Mouse (Mus musculus) kidney, embryonic 16.5 days (tissue): ENCODE results near the gene Optc. TPM values are rescaled to one million over a fixed set of nuclear protein-coding genes. Genes with fewer than 3 reads are reported as not detected.

Experiments
- ATAC-seq: fragments of 200-750 bp; cut with Nextera tagmentation; 2 replicates; pipeline ENCODE4 v1.8.0; 2017; ENCODE audit warnings: moderate TSS enrichment; ENCODE audit not compliant: low FRiP score, low TSS enrichment
- H3K27ac ChIP-seq: fragments of 300-500 bp; sonication (generic); 2 replicates; pipeline ENCODE4 v1.5.1; 2014; ENCODE audit warnings: low read length
- H3K27me3 ChIP-seq: fragments of 300-500 bp; sonication (generic); 2 replicates; pipeline ENCODE4 v1.6.1; 2014; ENCODE audit warnings: low read length, control low read depth, mixed read lengths; ENCODE audit not compliant: insufficient read depth
- H3K36me3 ChIP-seq: fragments of 300-500 bp; sonication (generic); 2 replicates; pipeline ENCODE4 v1.6.1; 2014; ENCODE audit warnings: low read length, control low read depth, mixed read lengths; ENCODE audit not compliant: insufficient read depth
- H3K4me1 ChIP-seq: fragments of 300-500 bp; sonication (generic); 2 replicates; pipeline ENCODE4 v1.6.1; 2014; ENCODE audit warnings: low read length, control low read depth, mixed read lengths; ENCODE audit not compliant: insufficient read depth
- H3K4me2 ChIP-seq: fragments of 300-500 bp; sonication (generic); replicated peaks from 2 replicates; pipeline ENCODE4 v1.6.1; 2014; ENCODE audit warnings: low read depth, low read length
- H3K4me3 ChIP-seq: fragments of 300-500 bp; sonication (generic); 2 replicates; pipeline ENCODE4 v1.5.1; 2014; ENCODE audit warnings: mild to moderate bottlenecking, low read length
- H3K9ac ChIP-seq: fragments of 300-500 bp; sonication (generic); replicated peaks from 2 replicates; pipeline ENCODE4 v1.6.1; 2014; ENCODE audit warnings: low read length
- H3K9me3 ChIP-seq: fragments of 300-500 bp; sonication (generic); 2 replicates; pipeline ENCODE4 v1.6.1; 2016; ENCODE audit warnings: low read length, control low read depth
- WGBS: fragments of 180-500 bp; shearing (Covaris S2); extraction: QIAGEN DNeasy Blood & Tissue Kit; methylation state at CpG from one replicate; pipeline ENCODE4 v1.1.7; 2014; 5-methylcytosine and 5-hydroxymethylcytosine counted together
- polyA plus RNA-seq: library from polyadenylated mRNA; unstranded; fragments of >200 nt; fragmentation: Nextera tagmentation; extraction: Ambion mirVana; gene quantifications from 2 replicates; pipeline ENCODE4 v1.2.1, GENCODE M21; 2015

The Optc gene
- polyA plus RNA-seq, 1 experiment from 2014 or later: 0.47 TPM

- Histone ChIP-seq H3K27ac (peak overlapping the region; percentile 84), H3K4me1 (peaks cover 18% of the 10 kb centered on the region), H3K27me3 (no peaks in the 10 kb centered on the region), H3K36me3 (no peaks in the 10 kb centered on the region), H3K4me3 (peak overlapping the region; percentile 48), H3K9me3 (no peaks in the 10 kb centered on the region), H3K4me2 (peak overlapping the region; percentile 89), H3K9ac (peak overlapping the region; percentile 71)
- 8% methylated on average over 27 of the region's 27 CpGs for WGBS
- ATAC-seq: peak; percentile 32
Observed at GRCm38 (mm10) chr1:133908659-133909575, 1.1 kb upstream of the Optc start.

DNA sequence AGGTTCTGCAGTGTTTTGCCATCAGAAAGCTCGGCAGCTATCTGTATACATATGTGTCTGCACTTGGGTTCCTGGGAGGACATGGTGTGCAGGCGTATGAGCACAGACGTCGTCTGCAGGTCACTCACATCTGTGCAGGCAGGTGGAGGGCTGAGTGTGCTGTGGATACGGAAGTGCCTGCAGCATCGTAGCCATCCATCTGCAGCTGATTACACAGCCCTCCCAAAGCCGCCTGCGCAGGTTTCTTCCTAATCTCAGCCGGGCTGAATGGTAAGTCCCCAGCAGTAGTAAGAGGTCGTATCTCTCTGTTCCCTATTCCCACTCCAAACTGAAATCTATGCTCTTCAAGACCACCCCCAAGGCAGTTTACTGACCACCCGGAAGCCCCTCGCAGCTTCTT is 1.4 kb downstream of the Optc start:
- Histone ChIP-seq H3K27ac (no peak overlapping the region), H3K4me1 (peaks cover 18% of the 10 kb centered on the region), H3K36me3 (no peaks in the 10 kb centered on the region), H3K9ac (no peak overlapping the region), H3K4me3 (no peak overlapping the region), H3K27me3 (0 out of 2 replicates have a peak, but pooled peaks cover 4% of the 10 kb centered on the region), H3K9me3 (no peaks in the 10 kb centered on the region), H3K4me2 (no peak overlapping the region)
- no peak for ATAC-seq
- WGBS: 72% methylated on average over 12 of the region's 12 CpGs

DNA sequence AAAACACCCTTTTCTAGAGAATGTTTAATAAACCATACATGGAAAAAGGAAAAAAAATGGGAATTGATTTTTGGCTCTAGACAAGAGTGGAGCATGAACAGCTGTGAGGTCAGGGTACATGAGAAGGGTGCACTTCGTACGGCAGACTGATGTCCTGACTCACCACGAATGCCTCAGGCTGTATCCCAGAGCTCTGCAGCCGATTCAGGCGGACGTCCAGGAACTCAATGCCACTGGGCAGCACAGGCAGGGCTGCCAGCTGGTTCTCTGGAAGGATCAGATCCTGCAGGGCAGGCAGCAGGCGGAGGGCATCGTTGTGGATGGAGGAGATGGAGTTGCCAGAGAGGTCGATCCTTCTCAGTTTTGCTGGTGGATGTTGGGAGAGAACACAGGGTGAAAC is 7.0 kb downstream of the Optc start:
- no peak for ATAC-seq
- no peak overlapping the region for H3K9ac ChIP-seq
- H3K9me3 ChIP-seq: no peaks in the 10 kb centered on the region
- peaks cover 3% of the 10 kb centered on the region; the same call in 1 of the 2 replicates for H3K4me1 ChIP-seq
- no peak overlapping the region for H3K4me3 ChIP-seq
- no peaks in the 10 kb centered on the region for H3K36me3 ChIP-seq
- 0 out of 2 replicates have a peak, but pooled peaks cover 4% of the 10 kb centered on the region for H3K27me3 ChIP-seq
- H3K4me2 ChIP-seq: no peak overlapping the region
- H3K27ac ChIP-seq: no peak overlapping the region
- WGBS: 75% methylated on average over 9 of the region's 9 CpGs

DNA sequence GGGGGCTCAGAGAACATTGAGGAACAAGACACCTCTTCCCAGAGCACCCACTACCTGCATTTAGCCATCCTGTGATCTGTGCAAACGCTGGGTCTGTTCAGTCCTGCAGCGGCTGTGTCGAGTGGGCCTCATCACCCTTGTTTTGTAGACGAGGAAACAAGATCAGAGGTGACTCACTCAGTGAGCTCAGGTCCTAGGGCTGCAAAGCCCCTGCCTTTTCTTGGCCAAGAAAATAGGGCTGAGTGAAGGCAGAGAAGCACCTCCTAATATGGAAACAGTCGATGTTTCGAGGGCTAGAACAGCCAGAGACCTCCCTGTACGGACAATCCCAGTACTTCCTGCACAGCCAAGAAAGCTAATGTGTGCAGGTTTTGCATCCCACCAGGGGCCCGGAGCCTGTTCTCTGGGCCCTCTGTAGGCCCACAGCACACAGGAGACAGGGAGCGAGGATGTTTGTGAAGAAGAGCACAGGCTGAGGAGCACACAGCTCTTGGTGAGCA is 8.7 kb downstream of the Optc start:
- Histone ChIP-seq H3K4me2 (no peak overlapping the region), H3K4me3 (no peak overlapping the region), H3K27ac (no peak overlapping the region), H3K9me3 (no peaks in the 10 kb centered on the region), H3K4me1 (peaks cover 4% of the 10 kb centered on the region; the same call in 1 of the 2 replicates), H3K27me3 (0 out of 2 replicates have a peak, but pooled peaks cover 4% of the 10 kb centered on the region), H3K36me3 (no peaks in the 10 kb centered on the region), H3K9ac (no peak overlapping the region)
- ATAC-seq: no peak
- 64% methylated on average over 9 of the region's 9 CpGs for WGBS

- no peak overlapping the region for H3K4me2 ChIP-seq
- H3K4me3 ChIP-seq: no peak overlapping the region
- H3K9ac ChIP-seq: no peak overlapping the region
- no peaks in the 10 kb centered on the region for H3K9me3 ChIP-seq
- 0 out of 2 replicates have a peak, but pooled peaks cover 1% of the 10 kb centered on the region for H3K27me3 ChIP-seq
- no peak for ATAC-seq
- H3K36me3 ChIP-seq: no peaks in the 10 kb centered on the region
- 75% methylated on average over 6 of the region's 6 CpGs for WGBS
- peaks cover 19% of the 10 kb centered on the region for H3K4me1 ChIP-seq
- H3K27ac ChIP-seq: no peak overlapping the region
Observed at GRCm38 (mm10) chr1:133897293-133897692, 10.5 kb downstream of the Optc start.

GRCm38 (mm10) chr1:133891489-133891888 is 16.3 kb downstream of the Optc start:
- Histone ChIP-seq H3K4me3 (no peak overlapping the region), H3K9ac (no peak overlapping the region), H3K27me3 (no peaks in the 10 kb centered on the region), H3K4me1 (peaks cover 64% of the 10 kb centered on the region), H3K9me3 (no peaks in the 10 kb centered on the region), H3K4me2 (no peak overlapping the region), H3K36me3 (no peaks in the 10 kb centered on the region), H3K27ac (peak overlapping the region; percentile 73; the same call in 1 of the 2 replicates)
- WGBS: 23% methylated on average over 5 of the region's 5 CpGs
- peak; percentile 16; the same call in 1 of the 2 replicates for ATAC-seq

DNA sequence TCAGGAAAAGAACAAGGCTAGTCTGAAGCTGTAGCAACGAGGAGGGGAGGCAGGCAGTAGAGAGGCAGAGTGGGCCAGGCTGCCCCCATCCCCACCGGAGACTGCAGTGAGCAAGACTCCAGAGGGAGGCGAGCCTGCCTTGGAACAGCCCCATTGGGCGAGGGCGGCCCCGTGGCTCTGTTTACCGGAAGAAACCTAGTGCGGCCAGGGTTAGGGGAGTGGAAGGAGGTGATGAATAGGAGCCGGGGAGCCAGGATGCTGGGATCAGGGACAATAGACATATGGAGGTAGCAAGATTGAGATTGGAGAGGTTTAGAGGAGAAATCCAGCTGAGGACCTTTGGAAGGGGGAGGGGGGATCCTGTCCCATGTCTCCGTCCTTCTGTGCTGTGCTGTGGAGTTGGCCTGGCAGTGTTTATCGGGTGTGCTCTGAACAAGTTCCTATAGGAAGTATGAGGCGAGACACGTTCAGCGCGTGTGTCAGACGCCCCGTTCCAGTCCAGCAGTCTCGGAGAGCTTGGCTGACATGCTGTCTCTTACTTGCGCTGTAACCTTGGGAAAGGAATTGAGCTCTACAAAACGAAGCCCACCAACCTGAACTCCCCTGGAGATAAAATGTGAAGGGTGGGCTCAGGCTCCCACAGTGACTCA is 17.7 kb downstream of the Optc start:
- Histone ChIP-seq H3K9me3 (no peaks in the 10 kb centered on the region), H3K4me2 (peak overlapping the region; percentile 40), H3K9ac (peak overlapping the region; percentile 44; the same call in 1 of the 2 replicates), H3K27me3 (no peaks in the 10 kb centered on the region), H3K36me3 (no peaks in the 10 kb centered on the region), H3K4me3 (peak overlapping the region; percentile 1; the same call in 1 of the 2 replicates), H3K4me1 (peaks cover 61% of the 10 kb centered on the region), H3K27ac (0 out of 2 replicates have a peak overlapping the region, but pooled peaks have one; percentile 39)
- ATAC-seq: no peak
- WGBS: 18% methylated on average over 20 of the region's 20 CpGs

DNA sequence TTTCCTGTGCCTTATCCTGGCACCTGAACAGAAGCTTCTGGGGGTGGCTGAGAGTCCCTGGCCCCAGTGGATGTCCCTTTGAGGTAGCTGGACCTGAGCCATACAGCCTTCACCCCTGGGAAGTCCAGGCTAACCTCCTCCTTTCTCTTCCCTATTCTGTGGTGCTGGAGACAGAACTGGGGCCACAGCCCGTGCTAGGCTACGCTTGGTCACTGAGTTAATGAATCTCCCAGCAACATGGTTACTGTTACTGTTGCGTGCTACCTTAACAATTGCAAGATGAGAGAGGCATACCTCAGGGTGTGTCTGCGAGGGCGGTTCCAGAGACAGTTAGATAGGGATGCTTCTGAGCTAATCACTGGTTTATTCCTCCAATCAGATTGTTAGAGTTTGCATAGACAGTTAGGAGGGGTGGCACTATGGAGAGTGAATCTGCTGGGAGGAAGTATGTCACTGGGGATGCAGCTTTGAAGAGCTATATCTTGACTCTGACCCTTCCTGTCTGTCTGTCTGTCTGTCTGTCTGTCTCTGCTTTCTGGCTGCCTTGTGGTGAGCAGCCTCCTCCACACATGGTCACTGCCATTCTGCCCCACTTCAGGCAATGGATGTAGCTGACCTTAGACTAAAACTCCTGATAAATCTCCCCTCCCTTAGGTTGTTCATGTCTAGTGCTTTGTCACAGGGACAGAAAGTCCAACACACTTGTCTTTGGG is 20.1 kb downstream of the Optc start:
- ATAC-seq: no peak
- H3K9me3 ChIP-seq: no peaks in the 10 kb centered on the region
- no peak overlapping the region for H3K4me2 ChIP-seq
- H3K27me3 ChIP-seq: no peaks in the 10 kb centered on the region
- H3K4me3 ChIP-seq: no peak overlapping the region
- H3K36me3 ChIP-seq: no peaks in the 10 kb centered on the region
- peaks cover 68% of the 10 kb centered on the region for H3K4me1 ChIP-seq
- 74% methylated on average over 5 of the region's 5 CpGs for WGBS
- no peak overlapping the region for H3K9ac ChIP-seq
- no peak overlapping the region for H3K27ac ChIP-seq

GRCm38 (mm10) chr1:133887044-133887443 is 20.8 kb downstream of the Optc start:
- H3K27me3 ChIP-seq: no peaks in the 10 kb centered on the region
- peaks cover 68% of the 10 kb centered on the region for H3K4me1 ChIP-seq
- H3K9ac ChIP-seq: peak overlapping the region; percentile 19; the same call in 1 of the 2 replicates
- no peak overlapping the region for H3K27ac ChIP-seq
- H3K4me2 ChIP-seq: no peak overlapping the region
- WGBS: 7% methylated on average over 8 of the region's 8 CpGs
- H3K4me3 ChIP-seq: no peak overlapping the region
- no peaks in the 10 kb centered on the region for H3K36me3 ChIP-seq
- H3K9me3 ChIP-seq: no peaks in the 10 kb centered on the region
- ATAC-seq: no peak
